Mouse (Mus musculus): Measurements from ENCODE around the gene Hrasls5.

Hrasls5 gene

GRCm38 (mm10) chr19:7605930-7606783, 6.2 kb upstream of the Hrasls5 start:
- no peak for ATAC-seq (ENCODE audit: insufficient number of reproducible peaks, low FRiP score, low TSS enrichment)

DNA sequence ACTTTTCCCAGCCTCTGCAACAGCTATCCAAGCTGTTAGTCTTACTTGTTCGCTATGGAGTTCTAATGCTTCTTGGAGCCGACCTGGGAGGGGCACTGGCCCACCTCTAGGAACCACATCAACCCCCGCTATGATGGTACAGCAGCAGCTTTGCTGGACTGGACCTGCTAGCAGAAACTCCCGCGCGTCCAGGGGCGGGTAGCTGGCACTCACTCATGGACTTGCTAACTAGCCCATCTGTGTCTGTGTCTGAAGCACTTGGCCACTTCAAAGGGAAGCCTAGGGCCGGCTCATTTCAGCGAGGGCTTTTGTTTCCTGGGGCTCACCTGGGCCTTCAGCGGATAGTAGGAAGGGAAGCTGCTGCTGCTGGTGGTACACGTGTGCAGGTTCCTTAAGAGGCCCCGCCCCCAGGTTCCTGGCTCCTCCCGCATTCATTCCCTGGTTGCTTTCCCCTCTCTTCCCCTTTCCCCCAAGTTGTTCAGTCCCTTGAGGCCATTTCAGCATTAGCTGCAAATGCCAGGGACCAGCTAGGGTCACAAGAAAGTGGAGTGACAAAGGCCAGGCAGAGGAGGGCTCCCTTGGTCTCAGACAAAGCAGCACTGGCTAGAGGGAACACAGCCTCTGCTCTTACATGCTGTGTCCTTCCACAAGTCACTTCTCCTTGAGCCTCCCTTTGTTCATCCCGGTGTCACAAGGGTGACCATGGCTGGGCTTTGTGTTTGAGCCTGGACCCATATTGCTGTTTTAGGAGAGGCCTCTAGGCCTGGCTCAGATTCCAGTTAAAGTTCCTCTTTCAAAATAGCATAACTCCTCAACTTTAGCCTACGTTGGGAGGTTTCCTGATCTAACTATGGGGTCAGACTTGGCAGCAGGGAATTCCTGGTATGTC, 5.3 kb upstream of the Hrasls5 start, which contains the start of gene Lgals12:
Lgals12 (minus strand) TSS at position 393 of the 889 bp plus-strand sequence.
- ATAC-seq (ENCODE audit: insufficient number of reproducible peaks, low FRiP score, low TSS enrichment), result no peak

- no peak for ATAC-seq (ENCODE audit: insufficient number of reproducible peaks, low FRiP score, low TSS enrichment)
Measured at GRCm38 (mm10) chr19:7607690-7608201, 4.6 kb upstream of the Hrasls5 start.

GRCm38 (mm10) chr19:7613151-7613550, 810 bp downstream of the Hrasls5 start:
- ATAC-seq (ENCODE audit: insufficient number of reproducible peaks, low FRiP score, low TSS enrichment), result no peak

- no peak for ATAC-seq (ENCODE audit: insufficient number of reproducible peaks, low FRiP score, low TSS enrichment)
Measured at GRCm38 (mm10) chr19:7616231-7616930, 4.0 kb downstream of the Hrasls5 start.

- no peak for ATAC-seq (ENCODE audit: insufficient number of reproducible peaks, low FRiP score, low TSS enrichment)
Measured at GRCm38 (mm10) chr19:7617085-7617484, 4.7 kb downstream of the Hrasls5 start.

DNA sequence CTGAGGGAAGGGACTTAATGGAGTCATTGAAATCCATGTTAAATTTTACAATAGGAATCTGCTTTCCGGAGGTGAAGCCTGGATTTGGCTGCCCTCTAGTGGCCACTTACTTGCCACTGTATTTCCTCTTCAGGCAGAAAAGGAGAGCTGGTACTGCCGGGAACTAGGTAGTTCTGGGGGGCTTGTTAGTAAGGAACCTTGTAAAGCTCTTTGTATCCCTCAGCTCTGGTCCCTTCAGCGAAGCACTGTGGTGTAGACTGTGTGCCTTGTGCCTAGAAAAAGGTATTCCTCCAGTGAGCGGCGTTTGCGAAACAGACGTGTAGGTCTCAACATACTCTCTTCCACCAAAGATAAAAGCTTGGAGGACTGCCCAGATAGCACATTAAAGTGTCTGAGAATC, 5.4 kb downstream of the Hrasls5 start:
- no peak for ATAC-seq (ENCODE audit: insufficient number of reproducible peaks, low FRiP score, low TSS enrichment)

DNA sequence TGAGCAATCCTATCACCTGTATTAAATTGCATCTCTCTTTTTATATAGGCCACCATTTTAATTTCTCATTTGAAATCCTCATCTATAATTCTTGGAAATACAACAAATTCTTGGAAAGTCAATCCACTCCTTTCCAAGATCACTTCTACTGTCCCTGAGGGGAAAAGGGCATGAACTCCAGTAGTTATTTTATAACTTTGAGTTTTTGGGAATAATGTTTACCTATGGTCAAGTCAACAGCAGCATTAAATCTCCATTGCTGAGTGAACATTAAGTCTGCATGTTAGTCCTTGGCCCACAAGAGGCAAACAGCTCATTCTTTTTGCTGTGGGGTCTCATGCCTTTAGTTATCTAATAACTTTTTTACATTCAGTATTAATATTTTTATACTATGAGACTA, 20.7 kb downstream of the Hrasls5 start:
- no peak for ATAC-seq (ENCODE audit: insufficient number of reproducible peaks, low FRiP score, low TSS enrichment)

DNA sequence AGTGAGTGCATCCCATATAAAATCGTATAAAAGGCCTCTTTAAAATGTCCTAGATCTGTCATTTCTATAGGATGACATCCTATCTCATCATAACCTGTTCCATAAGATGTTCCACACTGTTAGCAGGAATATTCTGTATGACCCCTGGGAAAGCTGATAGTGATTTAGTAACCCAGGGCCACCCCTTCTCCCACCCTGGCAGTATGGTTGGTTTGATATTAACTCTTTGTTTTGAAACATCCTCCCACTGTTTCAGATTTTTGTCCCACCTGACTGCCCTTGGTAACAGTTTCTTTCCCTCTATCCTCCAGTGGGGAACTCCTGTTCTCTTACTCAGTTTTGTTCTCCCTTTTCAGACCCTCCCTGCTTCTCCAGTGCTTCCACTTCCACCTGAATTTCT, 21.4 kb downstream of the Hrasls5 start:
- no peak for ATAC-seq (ENCODE audit: insufficient number of reproducible peaks, low FRiP score, low TSS enrichment)

DNA sequence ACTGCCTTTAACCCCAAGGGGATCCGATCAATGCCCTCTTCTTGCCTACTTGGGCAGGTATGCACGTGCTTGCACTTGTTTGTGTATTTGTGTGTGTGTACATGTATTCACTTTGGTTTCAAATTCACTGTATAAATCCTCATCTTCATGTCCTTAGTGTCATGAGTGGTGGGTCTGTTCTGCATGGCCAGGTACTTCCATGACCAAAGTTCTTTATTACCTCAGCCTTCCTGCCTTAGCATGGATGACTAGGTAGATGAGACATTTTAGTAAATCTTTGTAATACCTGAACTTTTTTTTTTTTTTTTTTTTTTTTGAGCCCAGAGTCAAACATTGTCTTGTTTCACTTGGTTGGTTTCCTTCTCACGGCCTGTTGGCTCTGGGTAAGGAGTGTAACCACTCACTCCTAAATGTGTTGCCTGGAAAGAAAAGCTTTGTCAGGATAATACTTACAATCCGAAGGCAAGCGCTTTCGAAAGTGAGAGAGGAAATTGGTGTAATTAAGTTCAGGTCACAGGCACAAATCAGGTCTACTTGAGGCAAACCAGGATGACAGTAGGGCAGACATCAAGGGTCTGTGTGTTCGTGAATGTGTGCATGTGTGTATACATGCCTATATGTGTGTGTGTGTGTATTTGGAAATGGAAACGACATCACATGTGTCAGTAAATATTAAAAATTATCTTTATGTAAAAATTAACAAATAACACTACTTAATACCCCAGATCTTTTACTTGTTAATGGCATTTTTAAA, 36.7 kb downstream of the Hrasls5 start:
- no peak for ATAC-seq (ENCODE audit: insufficient number of reproducible peaks, low FRiP score, low TSS enrichment)

DNA sequence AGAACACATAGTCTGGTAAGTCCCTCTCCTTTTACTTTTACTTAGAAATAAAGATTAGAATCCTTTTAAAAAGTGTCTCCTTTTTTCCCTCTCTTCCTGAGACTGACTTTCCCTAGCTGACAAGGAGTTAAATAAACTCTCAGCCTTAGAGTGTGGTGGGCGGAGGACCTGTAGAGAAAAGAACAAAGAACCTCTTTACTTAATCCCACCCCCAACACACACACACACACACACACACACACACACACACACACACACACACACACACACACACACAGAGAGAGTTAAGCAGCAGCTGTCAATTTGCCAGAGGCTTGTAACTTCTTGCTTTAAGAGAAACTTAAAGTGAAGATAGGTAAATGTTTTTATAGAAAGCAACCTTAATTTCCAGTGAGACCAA, 59.7 kb downstream of the Hrasls5 start:
- ATAC-seq (ENCODE audit: insufficient number of reproducible peaks, low FRiP score, low TSS enrichment), result no peak

DNA sequence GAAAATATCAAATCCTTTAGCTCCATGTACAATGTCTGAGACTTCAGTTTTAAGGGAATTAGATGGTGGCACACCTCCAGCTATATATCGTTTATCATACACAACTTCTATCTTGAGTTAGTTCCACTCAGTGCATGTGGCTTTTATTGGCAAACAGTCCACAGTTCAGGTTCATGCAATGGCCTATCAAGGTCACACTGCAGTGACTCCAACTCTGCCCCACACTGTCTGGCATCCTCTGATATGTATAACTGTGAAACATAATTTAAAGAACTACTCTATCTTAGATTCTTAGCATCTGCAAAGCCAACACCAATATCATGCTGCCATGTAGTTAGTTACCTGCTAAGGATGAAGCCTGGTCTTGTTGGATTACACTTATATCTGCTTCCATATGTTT, 75.6 kb downstream of the Hrasls5 start:
- no peak for ATAC-seq (ENCODE audit: insufficient number of reproducible peaks, low FRiP score, low TSS enrichment)

Data from cerebellum, adult (tissue).